In genomic region chr3:86810908-86811307, GRCm38 (mm10) we compare ENCODE assay signal across 16 mouse cellular contexts.
"Had no signal": no experiment of that assay in that cellular context is flagged by ENCODE, and none has a peak within 500 bp of the region (broad histone marks: within the 10 kb centered on the region; RNA-seq: fewer than 3 reads in every experiment).

No protein-coding gene starts in this region.

- H3K4me3 ChIP-seq: midbrain, embryonic 10.5 days; midbrain, embryonic 12.5 days; myocyte; neural tube, embryonic 13.5 days; neural tube, embryonic 15.5 days; stomach, embryonic 15.5 days had no signal

- H3K36me3 ChIP-seq: stomach, embryonic 15.5 days had no signal

- H3K9ac ChIP-seq: lung, embryonic 14.5 days; midbrain, embryonic 12.5 days; neural tube, embryonic 13.5 days; neural tube, embryonic 15.5 days; stomach, embryonic 15.5 days had no signal

- H3K27me3 ChIP-seq: midbrain, embryonic 12.5 days; neural tube, embryonic 13.5 days; neural tube, embryonic 15.5 days; stomach, embryonic 15.5 days had no signal

- DNase-seq: lung, adult 18-20 months; lung, embryonic 14.5 days; lung, postnatal 10 days; lung, postnatal 4 days; midbrain, embryonic 14.5 days; right cerebral cortex, postnatal 14 days; thymus, adult 2 months; thymus, postnatal 25 days; thymus, postnatal 4 days had no signal

- H3K4me1 ChIP-seq: midbrain, embryonic 10.5 days; stomach, embryonic 15.5 days had no signal

- H3K4me2 ChIP-seq: lung, embryonic 14.5 days; midbrain, embryonic 12.5 days; neural tube, embryonic 13.5 days; neural tube, embryonic 15.5 days; stomach, embryonic 15.5 days had no signal

- ATAC-seq: midbrain, embryonic 16.5 days had no signal

- H3K9me3 ChIP-seq: midbrain, embryonic 10.5 days; midbrain, embryonic 12.5 days; neural tube, embryonic 13.5 days; neural tube, embryonic 15.5 days; stomach, embryonic 15.5 days had no signal

- H3K27ac ChIP-seq: midbrain, embryonic 10.5 days; midbrain, embryonic 12.5 days; neural tube, embryonic 13.5 days; neural tube, embryonic 15.5 days; stomach, embryonic 15.5 days had no signal
